In genomic region chr5:125752546-125752945, GRCm38 (mm10) we compare ENCODE assay signal across 19 mouse cellular contexts.
"Had no signal": no experiment of that assay in that cellular context is flagged by ENCODE, and none has a peak within 500 bp of the region (broad histone marks: within the 10 kb centered on the region; RNA-seq: fewer than 3 reads in every experiment).

No protein-coding gene starts in this region.

- H3K4me1 ChIP-seq: lung, embryonic 15.5 days; midbrain, embryonic 10.5 days; midbrain, embryonic 12.5 days had no signal

- H3K9me3 ChIP-seq: lung, embryonic 15.5 days; midbrain, embryonic 12.5 days; neural tube, embryonic 13.5 days; neural tube, embryonic 15.5 days had no signal

- H3K4me3 ChIP-seq: lung, embryonic 15.5 days; midbrain, embryonic 10.5 days; midbrain, embryonic 12.5 days; myocyte; neural tube, embryonic 13.5 days; neural tube, embryonic 15.5 days had no signal

- ATAC-seq: lung, postnatal 0 days; midbrain, embryonic 16.5 days had no signal

- H3K4me2 ChIP-seq: lung, embryonic 15.5 days; midbrain, embryonic 12.5 days; neural tube, embryonic 13.5 days; neural tube, embryonic 15.5 days had no signal

- H3K27me3 ChIP-seq: lung, embryonic 15.5 days; midbrain, embryonic 12.5 days; neural tube, embryonic 13.5 days; neural tube, embryonic 15.5 days had no signal

- H3K36me3 ChIP-seq: lung, embryonic 15.5 days; midbrain, embryonic 10.5 days; midbrain, embryonic 12.5 days; neural tube, embryonic 13.5 days; neural tube, embryonic 15.5 days had no signal

- H3K27ac ChIP-seq: lung, embryonic 15.5 days; midbrain, embryonic 10.5 days; midbrain, embryonic 12.5 days; neural tube, embryonic 13.5 days; neural tube, embryonic 15.5 days had no signal

- DNase-seq: lung, adult 2 months; lung, postnatal 4 days; midbrain, embryonic 14.5 days; retina, postnatal 1 day; right cerebral cortex, adult 18-20 months; right cerebral cortex, postnatal 25 days; right cerebral cortex, postnatal 4 days; spleen, adult 18-20 months; thymus, adult 18-20 months; thymus, postnatal 14 days; thymus, postnatal 36 days had no signal

- H3K9ac ChIP-seq: lung, embryonic 15.5 days; midbrain, embryonic 12.5 days; neural tube, embryonic 13.5 days; neural tube, embryonic 15.5 days had no signal
